Mouse (Mus musculus): Measurements from ENCODE around the gene Ube2v1. TPM values are rescaled to one million over a fixed set of nuclear protein-coding genes. Genes with fewer than 3 reads are reported as not detected.

Gene Ube2v1
- polyA plus RNA-seq, 1 experiment from 2014 or later, result 310 TPM

- no peak for ATAC-seq (ENCODE audit: low FRiP score)
- no peak overlapping the region for H3K4me3 ChIP-seq
- H3K27me3 ChIP-seq, result peaks cover 38% of the 10 kb centered on the region
- 43% methylated on average over 2 of the region's 4 CpGs for WGBS
- H3K27ac ChIP-seq, result no peak overlapping the region
- H3K9ac ChIP-seq, result no peak overlapping the region
- H3K36me3 ChIP-seq, result no peaks in the 10 kb centered on the region
- H3K9me3 ChIP-seq, result no peaks in the 10 kb centered on the region
- peaks cover 28% of the 10 kb centered on the region for H3K4me1 ChIP-seq (replicated peaks)
- H3K4me2 ChIP-seq, result no peak overlapping the region
Observed at GRCm38 (mm10) chr2:167596262-167596661, 35.6 kb downstream of the Ube2v1 start.

GRCm38 (mm10) chr2:167595761-167596171 is 36.1 kb downstream of the Ube2v1 start:
- H3K9ac ChIP-seq, result no peak overlapping the region
- no peaks in the 10 kb centered on the region for H3K9me3 ChIP-seq
- no peaks in the 10 kb centered on the region for H3K36me3 ChIP-seq
- no peak overlapping the region for H3K27ac ChIP-seq
- H3K4me2 ChIP-seq, result no peak overlapping the region
- WGBS, result 45% methylated on average over 14 of the region's 14 CpGs
- no peak overlapping the region for H3K4me3 ChIP-seq
- peaks cover 38% of the 10 kb centered on the region for H3K27me3 ChIP-seq
- H3K4me1 ChIP-seq (replicated peaks), result peaks cover 28% of the 10 kb centered on the region
- no peak for ATAC-seq (ENCODE audit: low FRiP score)

- no peaks in the 10 kb centered on the region for H3K36me3 ChIP-seq
- H3K4me3 ChIP-seq, result no peak overlapping the region
- H3K9me3 ChIP-seq, result no peaks in the 10 kb centered on the region
- WGBS, result 34% methylated on average over 10 of the region's 10 CpGs
- H3K4me1 ChIP-seq (replicated peaks), result peaks cover 28% of the 10 kb centered on the region
- no peak overlapping the region for H3K4me2 ChIP-seq
- H3K27me3 ChIP-seq, result peaks cover 30% of the 10 kb centered on the region
- no peak overlapping the region; the same call in 1 of the 2 replicates for H3K27ac ChIP-seq
- no peak for ATAC-seq (ENCODE audit: low FRiP score)
- H3K9ac ChIP-seq, result no peak overlapping the region
Observed at GRCm38 (mm10) chr2:167594444-167594934, 37.4 kb downstream of the Ube2v1 start.

GRCm38 (mm10) chr2:167593551-167594250 is 38.2 kb downstream of the Ube2v1 start:
- peaks cover 36% of the 10 kb centered on the region for H3K4me1 ChIP-seq (replicated peaks)
- no peak overlapping the region for H3K4me2 ChIP-seq
- H3K36me3 ChIP-seq, result no peaks in the 10 kb centered on the region
- no peaks in the 10 kb centered on the region for H3K9me3 ChIP-seq
- H3K9ac ChIP-seq, result no peak overlapping the region
- H3K27me3 ChIP-seq, result peaks cover 30% of the 10 kb centered on the region
- no peak overlapping the region for H3K27ac ChIP-seq
- 81% methylated on average over 4 of the region's 4 CpGs for WGBS
- no peak overlapping the region for H3K4me3 ChIP-seq
- no peak for ATAC-seq (ENCODE audit: low FRiP score)

GRCm38 (mm10) chr2:167588774-167589577 is 42.9 kb downstream of the Ube2v1 start:
- no peak overlapping the region for H3K9ac ChIP-seq
- no peaks in the 10 kb centered on the region; the same call in 1 of the 2 replicates for H3K27me3 ChIP-seq
- H3K9me3 ChIP-seq, result no peaks in the 10 kb centered on the region
- no peak for ATAC-seq (ENCODE audit: low FRiP score)
- no peak overlapping the region for H3K4me3 ChIP-seq
- peaks cover 21% of the 10 kb centered on the region; the same call in 1 of the 2 replicates for H3K4me1 ChIP-seq (replicated peaks)
- WGBS, result 10% methylated on average over 21 of the region's 21 CpGs
- no peaks in the 10 kb centered on the region for H3K36me3 ChIP-seq
- H3K4me2 ChIP-seq, result peak overlapping the region; percentile 33
- 0 out of 2 replicates have a peak overlapping the region, but pooled peaks have one; percentile 46 for H3K27ac ChIP-seq

- Histone ChIP-seq H3K4me1 (replicated peaks) (peaks cover 30% of the 10 kb centered on the region), H3K4me2 (no peak overlapping the region)
- WGBS, result 25% methylated on average over 9 of the region's 9 CpGs
Observed at GRCm38 (mm10) chr2:167586976-167587375, 44.9 kb downstream of the Ube2v1 start.

GRCm38 (mm10) chr2:167586041-167586440 is 45.9 kb downstream of the Ube2v1 start:
- Histone ChIP-seq H3K9ac (no peak overlapping the region), H3K9me3 (no peaks in the 10 kb centered on the region), H3K27ac (no peak overlapping the region; the same call in 1 of the 2 replicates), H3K4me1 (replicated peaks) (peaks cover 30% of the 10 kb centered on the region), H3K4me2 (no peak overlapping the region), H3K36me3 (no peaks in the 10 kb centered on the region), H3K4me3 (no peak overlapping the region), H3K27me3 (no peaks in the 10 kb centered on the region; the same call in 1 of the 2 replicates)
- ATAC-seq (ENCODE audit: low FRiP score), result no peak
- WGBS, result 23% methylated on average over 8 of the region's 8 CpGs

More at GRCm38 (mm10) chr2:167586976-167587375, 44.9 kb downstream of the Ube2v1 start:
- Histone ChIP-seq H3K9ac (no peak overlapping the region), H3K9me3 (no peaks in the 10 kb centered on the region), H3K27ac (no peak overlapping the region), H3K27me3 (no peaks in the 10 kb centered on the region; the same call in 1 of the 2 replicates), H3K4me3 (no peak overlapping the region), H3K36me3 (no peaks in the 10 kb centered on the region)
- no peak for ATAC-seq (ENCODE audit: low FRiP score)

GRCm38 (mm10) chr2:167585273-167585672 is 46.6 kb downstream of the Ube2v1 start:
- Histone ChIP-seq H3K9me3 (no peaks in the 10 kb centered on the region), H3K4me1 (replicated peaks) (peaks cover 30% of the 10 kb centered on the region), H3K36me3 (no peaks in the 10 kb centered on the region), H3K4me2 (no peak overlapping the region), H3K9ac (no peak overlapping the region), H3K27me3 (no peaks in the 10 kb centered on the region; the same call in 1 of the 2 replicates), H3K4me3 (no peak overlapping the region), H3K27ac (no peak overlapping the region)
- no peak for ATAC-seq (ENCODE audit: low FRiP score)
- 78% methylated on average over 2 of the region's 2 CpGs for WGBS

- peaks cover 20% of the 10 kb centered on the region for H3K4me1 ChIP-seq (replicated peaks)
Observed at GRCm38 (mm10) chr2:167583161-167583952, 48.5 kb downstream of the Ube2v1 start.

GRCm38 (mm10) chr2:167578521-167578920 is 53.4 kb downstream of the Ube2v1 start:
- peaks cover 5% of the 10 kb centered on the region for H3K4me1 ChIP-seq (replicated peaks)
- H3K4me3 ChIP-seq, result no peak overlapping the region
- no peak overlapping the region for H3K9ac ChIP-seq
- 0 out of 2 replicates have a peak, but pooled peaks cover 4% of the 10 kb centered on the region for H3K27me3 ChIP-seq
- H3K9me3 ChIP-seq, result no peaks in the 10 kb centered on the region
- H3K27ac ChIP-seq, result no peak overlapping the region
- no peak for ATAC-seq (ENCODE audit: low FRiP score)
- no peaks in the 10 kb centered on the region for H3K36me3 ChIP-seq
- WGBS, result 49% methylated on average over 5 of the region's 5 CpGs
- no peak overlapping the region for H3K4me2 ChIP-seq

More at GRCm38 (mm10) chr2:167583161-167583952, 48.5 kb downstream of the Ube2v1 start:
- Histone ChIP-seq H3K27ac (no peak overlapping the region), H3K4me2 (no peak overlapping the region), H3K9me3 (no peaks in the 10 kb centered on the region), H3K27me3 (no peaks in the 10 kb centered on the region), H3K36me3 (no peaks in the 10 kb centered on the region), H3K9ac (no peak overlapping the region), H3K4me3 (no peak overlapping the region)
- ATAC-seq (ENCODE audit: low FRiP score), result no peak
- WGBS, result 42% methylated on average over 10 of the region's 10 CpGs

GRCm38 (mm10) chr2:167577186-167577785 is 54.6 kb downstream of the Ube2v1 start:
- Histone ChIP-seq H3K4me3 (no peak overlapping the region), H3K4me1 (replicated peaks) (no peaks in the 10 kb centered on the region), H3K9me3 (no peaks in the 10 kb centered on the region), H3K27me3 (0 out of 2 replicates have a peak, but pooled peaks cover 4% of the 10 kb centered on the region), H3K4me2 (no peak overlapping the region), H3K36me3 (no peaks in the 10 kb centered on the region), H3K9ac (no peak overlapping the region), H3K27ac (no peak overlapping the region)
- ATAC-seq (ENCODE audit: low FRiP score), result no peak
- WGBS, result 69% methylated on average over 9 of the region's 9 CpGs

All from hindbrain, embryonic 13.5 days (tissue).